Mouse (Mus musculus): ENCODE data around the gene B3gnt7. TPM values are rescaled to one million over a fixed set of nuclear protein-coding genes. Genes with fewer than 3 reads are reported as not detected.

B3gnt7 gene
- polyA plus RNA-seq (2015; fragmentation: Nextera tagmentation; extraction: Ambion mirVana) = 0.19 and 0.45 TPM in 2 replicates

DNA sequence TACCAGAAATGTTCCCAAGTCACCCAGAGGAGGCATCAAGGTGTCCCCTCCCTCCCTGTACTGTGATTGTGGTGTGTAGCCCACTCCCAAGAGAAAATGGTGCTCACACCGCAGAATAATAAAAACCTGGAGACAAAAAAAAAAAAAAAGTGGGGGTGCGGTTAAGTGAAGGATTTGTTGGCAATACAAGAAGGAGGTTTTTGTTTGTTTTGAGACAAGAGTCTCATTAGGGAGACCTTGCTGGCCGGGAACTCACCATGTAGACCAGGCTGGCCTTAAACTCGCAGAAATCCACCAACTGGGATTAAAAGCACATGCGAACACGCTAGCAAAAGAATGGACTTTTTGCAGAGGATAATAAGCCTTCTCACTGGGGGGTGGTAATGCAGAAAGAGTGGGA, at the start of gene B3gnt7:
Gene B3gnt7 (plus strand): TSS at position 301 of the 400 bp plus-strand sequence.

Small RNA genes within 50 kb of the gene (microRNA-seq; reads per million reads assigned to microRNA genes)
- 6.3 to 14.0 reads per million in 2 experiments for gene mmu-mir-3535

Other genes with a start within 250 kb of the B3gnt7 start
- 116 and 118 TPM in 2 replicates for gene Psmd1, start 238.4 kb upstream of the B3gnt7 start, polyA plus RNA-seq (2015; fragmentation: Nextera tagmentation; extraction: Ambion mirVana)
- 1.7 and 2.5 TPM in 2 replicates for gene Htr2b, start 190.9 kb upstream of the B3gnt7 start, polyA plus RNA-seq (2015; fragmentation: Nextera tagmentation; extraction: Ambion mirVana)
- gene Gm21972, start 169.2 kb upstream of the B3gnt7 start, polyA plus RNA-seq (2015; fragmentation: Nextera tagmentation; extraction: Ambion mirVana) = 0.19 TPM in 1 of 2 replicates, not detected in the other
- 5.2 and 6.5 TPM in 2 replicates for gene Armc9, start 148.1 kb upstream of the B3gnt7 start, polyA plus RNA-seq (2015; fragmentation: Nextera tagmentation; extraction: Ambion mirVana)
- gene Ncl, start 56.6 kb downstream of the B3gnt7 start, polyA plus RNA-seq (2015; fragmentation: Nextera tagmentation; extraction: Ambion mirVana) = 168 and 181 TPM in 2 replicates
- gene Nmur1, start 123.4 kb downstream of the B3gnt7 start, polyA plus RNA-seq (2015; fragmentation: Nextera tagmentation; extraction: Ambion mirVana) = not detected in 2 replicates
- gene Tex44, start 123.5 kb downstream of the B3gnt7 start, polyA plus RNA-seq (2015; fragmentation: Nextera tagmentation; extraction: Ambion mirVana) = not detected in 2 replicates
- 476 and 618 TPM in 2 replicates for gene Ptma, start 223.9 kb downstream of the B3gnt7 start, polyA plus RNA-seq (2015; fragmentation: Nextera tagmentation; extraction: Ambion mirVana)

Data from skeletal muscle tissue, postnatal 0 days (tissue).